Mouse (Mus musculus) embryo, embryonic 9.5 days (tissue): ENCODE results near the gene Gpr153.
A peak's percentile ranks its signal among the peaks of the same experiment; 100 is the strongest.
"Not testable (repeated sequence)": the region's sequence is repeated elsewhere in the genome, so short reads cannot be mapped to it uniquely, and the experiment has no call there.

ENCODE experiments used
- DNase-seq: peaks from one replicate; pipeline ENCODE4 v3.0.0-alpha.2; 2017; ENCODE audit errors: extremely low spot score

The Gpr153 gene

DNA sequence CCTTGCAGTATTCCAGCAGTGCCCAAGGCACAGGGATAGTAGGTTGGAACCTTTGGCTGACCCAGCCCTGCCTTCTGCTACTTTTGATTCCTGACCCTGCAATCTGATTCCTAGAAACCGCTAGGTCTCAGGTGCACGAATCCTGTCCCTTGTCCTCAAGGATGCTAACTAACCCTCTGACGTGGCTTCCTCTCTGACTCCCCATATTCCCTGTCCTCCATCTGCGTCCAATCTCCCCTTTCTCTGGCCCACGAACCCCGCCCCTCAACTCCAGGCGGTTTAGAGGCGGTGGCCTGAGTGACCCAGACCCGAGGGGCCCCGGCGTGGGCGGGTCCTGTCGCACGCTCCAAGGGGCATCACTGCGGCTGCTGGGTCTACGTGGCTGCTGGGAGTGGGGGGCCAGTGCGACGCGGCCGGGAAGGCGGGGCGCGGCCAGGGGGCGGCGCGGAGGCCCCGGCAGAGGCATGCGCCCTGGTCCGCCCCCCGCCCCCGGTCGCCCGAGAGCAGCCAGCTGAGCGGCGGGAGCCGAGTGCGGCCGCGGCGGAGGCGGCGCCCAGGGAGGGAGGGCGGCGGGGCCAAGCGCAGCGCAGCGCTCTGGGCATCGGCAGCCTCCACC lies at the start of gene Gpr153:
TSS of gene Gpr153 (plus strand) at position 612 of the 616 bp plus-strand sequence.
- DNase-seq: peak; percentile 72

DNA sequence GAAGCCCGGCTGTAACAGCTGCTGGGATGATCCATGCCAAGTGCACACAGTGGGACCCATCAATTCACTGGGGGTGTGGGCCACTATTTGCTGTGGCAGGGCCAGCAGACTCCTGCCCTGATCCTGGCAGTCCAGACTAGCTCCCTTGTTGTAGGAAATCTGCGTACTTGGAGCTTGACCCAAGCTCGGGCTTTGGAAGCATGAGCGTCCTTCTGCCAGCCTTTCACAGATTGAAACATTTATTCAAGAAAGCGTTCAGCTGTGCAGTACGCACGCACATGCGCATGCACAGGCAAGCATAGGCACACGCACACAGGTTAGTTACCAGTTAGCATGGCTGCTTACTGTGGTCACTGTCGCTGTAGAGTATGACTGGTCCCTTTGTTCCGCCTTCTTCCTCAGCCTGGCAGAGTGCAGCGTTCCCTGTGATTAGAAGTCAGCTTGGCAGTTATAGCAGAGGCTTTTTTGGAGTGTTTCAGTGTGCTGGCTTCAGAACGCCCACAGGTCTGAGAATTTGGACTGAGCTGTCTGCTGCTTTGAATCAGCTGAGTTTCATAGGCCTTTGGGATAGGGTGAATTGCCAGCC lies 47.0 kb upstream of the Gpr153 start:
- no peak for DNase-seq

DNA sequence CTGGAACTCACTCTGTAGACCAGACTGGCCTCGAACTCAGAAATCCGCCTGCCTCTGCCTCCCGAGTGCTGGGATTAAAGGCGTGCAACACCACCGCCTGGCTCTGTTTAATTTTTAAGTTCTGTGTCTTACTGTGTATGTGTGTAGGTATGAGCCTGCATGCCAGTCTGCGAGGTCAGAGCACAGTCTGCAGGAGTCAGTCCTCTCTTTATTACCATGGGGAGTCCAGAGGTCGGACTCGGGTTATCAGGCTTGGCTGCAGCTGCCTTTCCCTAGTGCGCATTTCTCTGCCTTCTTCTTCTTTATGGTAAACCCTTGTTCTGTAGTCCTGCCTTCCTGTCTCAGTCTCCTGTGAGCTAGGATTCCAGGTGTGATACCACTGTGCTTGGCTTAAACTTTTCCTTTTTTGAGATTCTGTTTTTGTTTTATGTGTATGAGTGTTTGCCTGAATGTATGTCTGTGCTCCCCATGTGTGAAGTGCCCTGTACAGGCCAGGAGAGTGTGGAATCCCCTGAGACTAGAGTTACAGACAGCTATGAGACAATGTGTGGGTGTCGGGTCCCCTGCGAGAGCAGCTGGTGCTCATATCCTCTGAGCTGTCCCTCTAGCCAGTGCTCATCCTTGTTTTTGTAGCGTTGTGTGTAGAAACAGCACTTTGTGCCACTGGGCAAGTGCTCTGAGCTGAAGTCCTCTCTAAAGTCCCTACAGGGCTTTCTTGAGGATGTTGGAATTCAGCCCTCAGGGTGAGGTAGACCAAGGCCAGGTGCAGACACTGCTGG lies 46.1 kb upstream of the Gpr153 start:
- DNase-seq: no peak

DNA sequence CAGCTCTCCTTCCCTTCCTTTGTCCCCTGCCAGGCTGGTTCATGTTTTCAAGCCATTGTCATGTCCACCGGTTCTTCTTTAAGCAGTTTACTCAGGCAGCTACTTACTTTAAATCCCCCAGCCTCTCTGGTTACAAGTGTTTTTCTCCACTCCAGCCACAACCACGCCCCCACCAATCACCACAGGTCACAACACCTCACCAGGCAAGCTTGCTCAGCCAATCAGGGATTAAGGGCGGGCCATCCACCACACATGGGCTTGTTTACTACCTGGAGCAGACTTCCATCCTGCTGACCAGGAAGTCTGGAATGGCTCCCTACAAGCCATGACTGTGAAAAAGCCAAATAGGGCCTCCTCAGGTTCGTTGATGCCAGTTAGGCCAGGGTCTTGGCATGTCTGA lies 43.7 kb upstream of the Gpr153 start:
- DNase-seq: not testable (repeated sequence)

DNA sequence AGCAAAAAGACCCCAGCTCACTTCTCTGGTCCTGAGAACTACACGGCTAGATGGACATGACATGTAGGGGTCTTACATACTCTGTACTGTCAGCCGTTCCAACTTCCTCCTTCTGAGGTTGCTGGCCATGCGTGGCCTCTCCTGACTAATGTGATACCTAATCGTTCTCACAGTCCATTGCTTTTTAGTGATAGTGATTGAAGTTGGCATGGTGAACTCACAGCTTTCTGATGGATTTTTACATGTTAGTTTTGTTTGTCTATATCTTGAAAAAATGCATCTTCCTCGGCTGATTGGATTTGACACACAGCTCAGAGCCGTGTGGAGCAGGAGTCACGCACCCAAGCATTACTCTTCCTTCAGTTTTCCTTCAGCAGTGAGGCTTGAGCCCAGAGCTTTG lies 42.7 kb upstream of the Gpr153 start:
- no peak for DNase-seq

DNA sequence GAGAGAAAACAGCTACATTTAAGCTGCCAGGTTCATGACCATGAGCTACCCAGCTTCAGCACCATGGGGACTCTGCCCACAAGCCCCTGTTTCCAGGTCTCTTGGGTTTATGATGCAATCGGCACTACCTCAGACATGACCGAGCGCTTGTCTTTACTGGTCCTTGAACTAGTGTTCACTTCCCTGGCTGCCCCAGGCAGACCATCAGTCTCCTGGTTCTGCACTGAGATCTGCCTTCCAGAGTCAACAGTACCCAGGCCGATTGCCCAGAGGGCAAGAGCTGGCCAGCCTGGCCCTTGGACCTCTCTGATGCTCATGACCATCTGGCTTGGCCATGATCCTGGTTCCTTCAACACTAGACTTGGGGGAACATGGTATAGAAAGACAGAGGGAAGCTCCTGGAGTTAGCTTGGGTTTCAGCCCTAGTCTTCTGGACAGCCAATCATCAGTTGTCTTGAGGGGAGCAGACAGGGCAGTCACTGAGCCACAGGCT lies 41.6 kb upstream of the Gpr153 start:
- no peak for DNase-seq

DNA sequence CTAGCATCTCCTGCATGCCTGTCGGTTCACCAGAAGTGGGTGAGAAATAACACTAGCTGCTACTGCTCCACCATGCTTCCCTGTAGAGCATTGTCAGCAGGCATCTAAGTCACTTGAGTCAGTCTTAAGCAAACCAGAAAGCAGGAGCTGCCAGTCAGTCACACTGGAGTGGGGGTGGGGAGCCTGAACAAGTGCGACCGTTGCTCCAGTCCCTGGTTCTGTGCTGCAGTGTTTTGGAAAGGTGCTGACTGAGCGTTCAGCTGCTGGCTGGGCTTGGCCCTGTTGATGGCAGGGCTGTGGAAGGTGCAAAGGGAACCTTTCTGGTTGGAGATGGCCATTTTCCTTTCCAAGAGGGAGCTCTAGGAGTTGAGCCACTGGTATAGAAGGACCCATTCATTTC lies 34.1 kb upstream of the Gpr153 start:
- no peak for DNase-seq

DNA sequence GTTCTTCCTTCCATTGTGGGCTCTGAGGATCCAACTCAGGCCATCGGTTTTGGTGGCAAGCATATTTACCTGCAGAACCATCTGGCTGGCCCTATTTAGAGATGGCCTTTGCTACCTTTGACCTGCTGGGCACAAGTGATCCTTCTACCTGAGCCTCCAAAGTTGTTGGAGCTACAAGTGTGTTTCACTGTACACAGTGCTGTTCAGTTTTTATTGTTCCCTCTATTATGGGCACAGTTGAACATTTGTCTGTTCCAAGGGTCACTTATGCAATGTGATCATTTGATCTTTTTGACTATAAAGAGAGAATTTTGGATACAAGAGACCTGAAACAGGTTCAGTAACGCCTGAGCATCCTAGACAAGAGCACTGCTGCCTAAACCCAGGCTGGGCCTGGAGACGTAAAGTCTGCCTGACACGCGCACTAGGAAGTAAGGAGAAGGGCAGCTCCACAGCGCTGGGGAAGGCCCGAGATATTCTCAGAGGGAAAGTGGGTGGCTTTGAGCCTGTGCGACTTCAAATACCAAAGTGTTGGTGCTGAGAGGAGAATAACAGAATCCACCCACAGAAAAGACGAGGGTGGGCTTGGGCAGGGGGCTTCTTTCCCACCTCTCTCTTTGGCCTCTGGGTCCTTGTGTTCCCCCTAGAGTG lies 30.7 kb upstream of the Gpr153 start:
- DNase-seq: no peak

DNA sequence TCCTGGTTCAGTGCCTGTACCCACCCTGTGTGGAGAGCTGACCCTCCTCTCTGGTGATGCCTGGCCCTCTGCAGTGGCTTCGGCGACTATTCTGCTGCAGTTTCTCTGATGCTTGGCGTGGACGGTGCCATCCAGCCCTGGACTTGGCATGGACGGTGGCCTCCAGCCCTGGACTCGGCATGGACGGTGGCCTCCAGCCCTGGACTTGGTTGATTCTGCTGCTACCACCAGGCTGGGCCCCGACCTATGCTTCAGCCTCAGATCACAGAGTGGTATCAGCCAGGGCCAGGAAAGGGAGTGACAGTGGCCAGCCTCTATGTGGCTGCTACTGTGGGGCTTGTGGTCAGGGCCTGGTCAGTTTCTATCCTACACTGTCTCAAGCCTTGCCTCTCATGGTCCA lies 30.1 kb upstream of the Gpr153 start:
- DNase-seq: no peak

DNA sequence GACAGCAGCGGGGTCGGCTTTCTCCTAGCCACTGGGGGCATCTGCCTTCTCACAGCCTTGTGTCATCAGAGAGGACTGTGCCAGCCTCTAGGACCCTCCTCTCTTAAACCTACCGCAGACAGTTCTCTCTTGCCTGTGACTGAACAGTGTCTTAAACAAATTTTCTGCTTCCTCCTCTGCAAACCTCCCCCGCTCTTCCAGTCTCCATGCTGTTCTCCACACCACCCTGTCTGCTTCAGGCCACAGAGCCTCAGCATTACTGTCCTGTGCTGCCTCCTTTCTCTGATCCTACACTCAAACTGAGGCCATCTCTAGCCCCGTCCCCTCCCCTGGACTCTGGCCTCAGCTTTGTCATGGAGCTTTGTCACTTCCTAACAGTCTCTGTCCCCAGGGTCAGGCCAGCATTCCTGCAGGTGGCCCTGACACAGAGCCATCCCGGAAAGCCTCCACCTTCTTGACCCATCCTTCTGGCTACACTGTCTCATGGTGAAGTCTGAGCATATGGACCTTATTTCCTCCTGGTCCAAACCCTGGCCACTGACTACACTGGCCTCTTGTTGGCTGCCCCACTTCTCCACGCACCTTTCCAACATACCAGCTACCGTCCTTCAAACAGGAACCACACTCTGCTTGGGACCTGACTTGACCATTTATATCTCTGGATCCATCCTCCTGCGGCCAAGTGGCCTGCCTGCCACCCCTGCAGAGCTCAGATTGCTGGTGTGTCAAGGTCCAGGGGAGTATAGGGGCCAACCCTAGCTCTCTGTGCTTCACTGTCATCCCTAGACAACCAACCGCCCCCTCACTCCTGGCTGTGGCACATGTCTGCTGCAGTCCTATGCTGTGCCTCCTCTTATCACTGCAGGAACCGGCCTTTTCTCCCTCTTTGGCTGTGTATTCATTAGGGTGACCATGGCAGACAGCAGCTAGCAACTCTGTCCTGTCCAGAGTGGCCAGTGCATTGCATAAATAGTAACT lies 29.2 kb upstream of the Gpr153 start:
- no peak for DNase-seq

DNA sequence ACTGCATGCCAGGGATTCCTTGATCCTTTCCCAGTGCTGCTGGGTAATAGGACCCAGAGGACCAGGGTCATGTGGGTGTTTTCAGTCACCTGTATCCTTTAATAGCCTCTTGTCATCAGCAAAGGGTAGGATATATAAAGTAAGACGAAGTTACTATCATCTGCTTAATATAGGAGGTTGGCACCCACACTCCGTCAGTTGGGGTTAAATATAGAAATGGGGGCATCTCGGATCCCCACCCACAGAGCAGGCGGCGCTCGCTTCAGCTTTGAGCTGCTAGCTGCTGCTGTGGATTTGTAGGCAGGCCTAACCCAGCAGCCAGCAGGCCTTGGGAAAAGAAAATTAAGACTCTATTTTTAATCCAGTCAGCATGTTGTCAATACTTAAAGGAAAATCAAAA lies 28.0 kb upstream of the Gpr153 start:
- DNase-seq: no peak

DNA sequence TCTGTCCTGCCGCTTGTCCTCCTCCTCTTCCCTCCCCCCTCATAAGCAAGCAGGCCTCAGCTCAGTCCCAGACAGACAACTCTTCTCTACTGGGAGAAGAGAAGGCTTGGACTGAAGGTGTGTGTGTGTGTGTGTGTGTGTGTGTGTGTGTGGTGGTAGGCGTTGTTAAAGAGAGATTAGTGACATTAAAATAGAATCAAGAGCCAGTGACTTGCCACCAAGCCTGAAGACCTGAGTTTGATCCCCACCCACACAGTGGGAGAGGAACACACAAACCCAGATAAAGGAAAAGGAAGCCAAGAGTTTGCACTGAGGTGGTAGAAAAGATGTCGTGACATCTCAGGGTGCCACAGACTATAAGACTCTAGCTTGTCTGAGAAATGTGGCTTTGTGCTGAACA lies 26.8 kb upstream of the Gpr153 start:
- DNase-seq: no peak

DNA sequence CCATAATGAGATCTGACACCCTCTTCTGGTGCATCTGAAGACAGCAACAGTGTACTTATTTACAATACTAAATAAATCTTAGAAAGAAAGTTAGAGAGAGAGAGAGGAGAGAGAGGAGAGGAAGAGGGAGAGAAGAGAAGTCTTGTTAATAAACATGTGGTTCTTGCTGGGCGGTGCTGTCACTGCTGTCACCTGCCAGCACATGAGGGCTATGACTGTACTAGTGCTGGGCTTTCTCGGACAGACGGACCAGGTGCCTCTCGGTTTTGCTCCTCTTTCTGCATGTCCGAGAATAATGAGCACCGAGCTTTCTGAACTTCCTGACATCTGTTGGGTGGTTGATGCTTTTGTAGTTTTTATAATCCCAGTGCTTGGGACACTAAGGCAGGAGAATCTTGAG lies 23.4 kb upstream of the Gpr153 start:
- no peak for DNase-seq

DNA sequence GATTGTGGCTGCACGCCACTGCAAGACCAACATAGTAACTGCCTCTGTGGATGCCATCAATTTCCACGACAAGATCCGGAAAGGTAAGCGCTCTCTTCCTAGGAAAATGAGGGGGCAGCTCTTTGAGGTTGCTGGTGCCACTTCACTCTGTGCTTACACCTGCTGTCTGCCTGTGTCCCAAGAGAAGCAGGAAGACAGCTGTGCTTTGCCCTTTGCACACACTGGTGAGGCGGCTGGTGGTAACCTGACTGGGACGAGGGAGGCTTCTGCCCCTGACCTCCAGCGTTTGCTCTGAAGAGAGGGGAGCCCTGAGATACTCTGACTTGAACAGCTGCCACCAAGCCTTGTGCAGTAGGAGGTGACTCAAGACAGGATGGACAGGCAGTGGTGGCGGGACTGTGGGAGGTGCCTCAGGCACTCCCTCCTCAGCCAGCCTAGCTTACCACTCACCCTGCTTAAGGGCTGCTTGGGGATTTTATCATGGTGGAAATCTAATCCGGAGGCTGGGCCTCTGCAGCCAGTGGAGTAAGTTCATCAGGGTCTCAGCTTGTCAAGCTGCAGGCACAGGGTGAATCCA lies 20.8 kb upstream of the Gpr153 start:
- DNase-seq: no peak

DNA sequence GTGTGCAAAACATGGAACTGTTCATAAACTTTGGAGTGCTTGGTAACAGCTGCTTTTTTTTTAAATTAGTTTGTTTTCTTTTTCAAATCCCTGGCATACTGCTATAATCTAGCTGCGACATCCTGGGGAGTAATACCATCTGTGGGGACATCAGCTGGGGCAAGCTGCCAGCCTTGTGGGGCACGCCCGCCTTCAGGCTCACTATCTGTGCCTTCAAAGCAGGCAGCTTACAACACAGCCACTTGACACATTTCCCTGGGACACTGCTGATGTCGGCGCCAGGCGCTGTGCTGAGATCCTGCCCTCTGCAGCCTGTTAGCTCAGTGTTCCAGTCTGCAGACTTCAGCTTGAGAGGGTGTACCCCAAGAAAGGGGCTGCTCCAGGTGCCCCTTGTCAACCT lies 17.0 kb upstream of the Gpr153 start:
- no peak for DNase-seq

DNA sequence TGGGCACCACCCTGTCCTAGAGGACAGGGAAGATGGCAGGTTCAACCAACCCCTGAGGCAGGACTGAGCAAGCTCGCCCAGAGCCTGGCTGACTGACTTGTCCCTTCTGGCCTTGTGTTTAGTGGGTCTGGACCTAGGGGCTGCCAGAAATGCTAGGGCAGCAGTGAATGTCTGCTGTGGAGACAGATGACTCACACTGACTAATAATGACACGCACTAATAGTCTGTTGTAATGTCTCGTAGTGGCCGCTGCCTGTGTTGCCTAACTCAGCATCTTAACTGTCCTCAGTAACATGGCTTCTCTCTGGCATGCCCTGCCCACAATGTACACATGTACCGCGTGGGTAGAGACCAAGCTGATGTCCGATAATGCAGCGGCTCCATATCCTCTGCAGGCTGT lies 13.6 kb upstream of the Gpr153 start:
- DNase-seq: no peak

DNA sequence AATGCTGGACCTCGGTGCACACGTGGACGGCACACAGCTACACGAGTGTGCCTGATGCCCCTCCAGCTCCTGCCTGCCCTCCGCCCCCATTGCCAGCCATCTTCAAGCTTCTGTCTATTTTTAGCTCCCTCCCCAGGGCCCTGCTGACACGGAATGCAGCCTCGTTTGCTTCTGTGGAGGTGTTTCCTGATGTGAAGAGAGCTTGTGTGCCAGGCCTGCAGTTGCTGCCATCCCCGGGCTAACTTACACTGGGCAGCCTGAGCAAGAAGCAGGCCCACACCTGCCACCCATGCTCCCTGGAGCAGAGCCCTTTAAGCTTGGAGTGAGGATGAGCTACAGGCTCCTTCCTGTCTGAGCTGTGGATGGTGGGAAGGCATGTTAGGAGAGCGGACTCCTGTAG lies 11.8 kb upstream of the Gpr153 start:
- no peak for DNase-seq

DNA sequence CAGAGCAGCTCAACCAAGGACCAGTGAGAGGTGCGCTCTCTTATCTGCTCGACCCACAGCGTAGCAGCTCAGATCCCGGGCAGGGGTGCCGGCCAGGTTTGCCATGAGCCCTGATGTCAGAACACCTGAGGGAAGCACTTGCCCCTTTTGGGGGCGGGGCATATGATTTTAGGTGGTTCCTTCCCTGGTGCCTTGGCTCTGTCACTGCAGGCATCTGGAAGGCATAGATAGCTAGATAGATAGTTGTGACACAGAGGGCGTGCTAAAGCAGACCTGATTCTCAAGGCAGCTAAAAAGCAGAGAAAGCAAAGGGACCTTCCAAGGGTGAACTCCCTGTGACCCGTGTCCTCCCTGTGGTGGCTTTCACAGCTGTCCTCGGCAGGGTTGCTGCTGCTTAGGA lies 10.9 kb upstream of the Gpr153 start:
- DNase-seq: no peak

DNA sequence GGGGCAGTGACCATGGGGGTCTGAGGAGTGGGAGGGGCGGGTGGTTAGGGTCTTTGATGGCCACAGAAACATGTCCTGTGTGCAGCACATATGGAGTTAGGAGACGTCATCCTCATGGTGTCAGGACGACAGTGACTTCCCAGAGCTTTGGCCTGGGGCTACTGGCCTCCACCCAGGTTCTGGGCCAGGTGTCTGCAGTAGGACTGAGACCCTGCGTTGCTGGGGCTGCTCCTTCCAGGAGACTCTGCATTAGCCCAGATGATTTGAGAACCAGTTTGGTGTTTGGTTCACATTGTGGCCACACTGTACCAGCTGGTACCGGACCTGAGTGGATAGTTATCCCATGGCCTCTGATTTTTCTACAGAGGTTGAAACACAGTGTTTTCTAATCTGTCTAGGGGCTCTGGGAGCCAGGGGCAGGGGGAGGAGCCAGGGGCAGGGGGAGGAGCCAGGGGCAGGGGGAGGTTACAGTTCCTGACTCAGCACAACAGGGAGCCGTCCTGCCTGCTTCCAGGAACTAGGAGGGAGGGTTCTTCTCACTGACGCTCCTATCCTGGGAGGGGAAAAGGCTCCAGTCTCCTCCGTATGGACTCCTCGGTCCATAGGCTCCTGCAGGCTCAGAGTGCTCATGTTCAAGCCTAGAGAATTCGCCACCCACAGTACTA lies 10.4 kb upstream of the Gpr153 start:
- peak; percentile 69 for DNase-seq

DNA sequence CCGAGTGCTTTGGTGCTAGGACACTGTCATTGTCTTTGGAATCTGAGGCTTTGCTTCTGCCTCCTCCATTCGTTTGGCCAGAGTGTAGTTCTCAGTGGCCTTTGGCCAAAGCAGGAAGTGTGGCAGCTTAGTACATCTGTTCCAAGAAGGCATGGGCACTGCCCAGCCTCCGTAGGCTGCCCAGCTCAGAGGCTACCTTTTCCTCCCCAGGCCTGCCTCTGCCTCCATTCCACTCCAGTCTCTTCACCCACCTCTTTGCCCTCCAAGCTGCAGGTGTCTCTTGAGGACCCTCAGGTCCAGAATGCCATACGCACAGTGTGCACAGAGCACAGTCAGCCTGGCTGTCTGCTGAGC lies 9.9 kb upstream of the Gpr153 start:
- no peak for DNase-seq
